Mouse (Mus musculus) MEL (cell line): ENCODE measurements around the gene Apoa2. TPM values are rescaled to one million over a fixed set of nuclear protein-coding genes. Genes with fewer than 3 reads are reported as not detected.
A peak's percentile ranks its signal among the peaks of the same experiment; 100 is the strongest.

ENCODE experiments used
- DNase-seq: peaks from one replicate; pipeline ENCODE4 v3.0.0; 2011; ENCODE audit warnings: low read depth, low spot score
- H3K27ac ChIP-seq: 2 replicates; pipeline ENCODE4 v1.5.1; 2012; ENCODE audit warnings: low read depth, mild to moderate bottlenecking, control low read depth, low read length, moderate library complexity; ENCODE audit not compliant: control insufficient read depth
- H3K27me3 ChIP-seq, 2 experiments: fragments of 150-350 bp in 1 of 2; sonication (generic) in 1 of 2; 2 replicates each; pipeline ENCODE4 v1.6.1; 2012; ENCODE audit warnings: low read length in 2 of 2, mild to moderate bottlenecking in 2 of 2, improper control_type of control experiment in 1 of 2, moderate library complexity in 1 of 2; ENCODE audit not compliant: insufficient read depth in 2 of 2, control insufficient read depth in 1 of 2
- H3K36me3 ChIP-seq, 2 experiments: 2 replicates each; pipeline ENCODE4 v1.6.1; 2012 to 2014; ENCODE audit warnings: low read length in 2 of 2, improper control_type of control experiment in 1 of 2, inconsistent platforms in 1 of 2, mild to moderate bottlenecking in 1 of 2; ENCODE audit not compliant: insufficient read depth in 2 of 2, control insufficient read depth in 1 of 2
- H3K4me1 ChIP-seq, 2 experiments: fragments of 150-350 bp in 1 of 2; sonication (generic) in 1 of 2; 2 replicates each; pipeline ENCODE4 v1.6.1; 2012; ENCODE audit warnings: low read length in 2 of 2, improper control_type of control experiment in 1 of 2, mild to moderate bottlenecking in 1 of 2; ENCODE audit not compliant: insufficient read depth in 2 of 2, control insufficient read depth in 1 of 2
- H3K4me3 ChIP-seq, 2 experiments: fragments of 150-350 bp in 1 of 2; sonication (generic) in 1 of 2; 2 replicates each; pipeline ENCODE4 v1.5.1; 2012; ENCODE audit warnings: low read depth in 2 of 2, low read length in 2 of 2, mild to moderate bottlenecking in 2 of 2, moderate library complexity in 2 of 2, control low read depth in 1 of 2, improper control_type of control experiment in 1 of 2; ENCODE audit not compliant: control insufficient read depth in 1 of 2, insufficient read depth in 1 of 2
- H3K79me2 ChIP-seq: 2 replicates; pipeline ENCODE4 v1.6.1; 2012; ENCODE audit warnings: mild to moderate bottlenecking, low read length, moderate library complexity; ENCODE audit not compliant: control insufficient read depth, poor library complexity, insufficient read depth
- H3K9ac ChIP-seq: 2 replicates; pipeline ENCODE4 v1.6.1; 2012; ENCODE audit warnings: low read depth, mild to moderate bottlenecking, control low read depth, low read length, moderate library complexity; ENCODE audit not compliant: control insufficient read depth, poor library complexity, severe bottlenecking
- H3K9me3 ChIP-seq: fragments of 150-350 bp; sonication (generic); replicated peaks from 2 replicates; pipeline ENCODE4 v1.6.1; 2012; ENCODE audit warnings: mild to moderate bottlenecking, low read length, improper control_type of control experiment, moderate library complexity; ENCODE audit not compliant: insufficient read depth
- BHLHE40 ChIP-seq: IDR thresholded peaks from 2 replicates; pipeline ENCODE4 v1.6.1; 2012; ENCODE audit warnings: low read depth, mild to moderate bottlenecking, inconsistent platforms, low read length, improper control_type of control experiment, borderline replicate concordance
- CTCF ChIP-seq, 3 experiments: IDR thresholded peaks in 2 of 3; conservative IDR thresholded peaks in 1 of 3; 2 replicates each; pipeline ENCODE4 v1.5.1; 2011 to 2012; ENCODE audit warnings: low read length in 3 of 3, low read depth in 2 of 3, mild to moderate bottlenecking in 2 of 3, improper control_type of control experiment in 1 of 3, inconsistent platforms in 1 of 3, mixed read lengths in 1 of 3, moderate library complexity in 1 of 3; ENCODE audit not compliant: control insufficient read depth in 1 of 3, insufficient read depth in 1 of 3, poor library complexity in 1 of 3, severe bottlenecking in 1 of 3
- E2F4 ChIP-seq: IDR thresholded peaks from 2 replicates; pipeline ENCODE4 v1.6.1; 2011; ENCODE audit warnings: low read depth, low read length, improper control_type of control experiment, borderline replicate concordance
- HCFC1 ChIP-seq: IDR thresholded peaks from 2 replicates; pipeline ENCODE4 v1.6.1; 2012; ENCODE audit warnings: low read depth, mild to moderate bottlenecking, inconsistent platforms, low read length, improper control_type of control experiment, moderate library complexity
- MYC ChIP-seq: IDR thresholded peaks from 2 replicates; pipeline ENCODE4 v1.6.1; 2011; ENCODE audit warnings: low read depth, mild to moderate bottlenecking, low read length, improper control_type of control experiment, moderate library complexity
- NRF1 ChIP-seq: IDR thresholded peaks from 2 replicates; pipeline ENCODE4 v1.6.1; 2014; ENCODE audit warnings: low read depth, mild to moderate bottlenecking, inconsistent platforms, low read length, improper control_type of control experiment, moderate library complexity; ENCODE audit not compliant: poor library complexity, insufficient read depth, severe bottlenecking
- RCOR1 ChIP-seq: IDR thresholded peaks from 2 replicates; pipeline ENCODE4 v1.6.1; 2012; ENCODE audit warnings: low read depth, mild to moderate bottlenecking, inconsistent platforms, low read length, improper control_type of control experiment
- USF1 ChIP-seq: IDR thresholded peaks from 2 replicates; pipeline ENCODE4 v1.6.1; 2014; ENCODE audit warnings: low read depth, mild to moderate bottlenecking, inconsistent platforms, low read length, improper control_type of control experiment, moderate library complexity
- USF2 ChIP-seq, 2 experiments: IDR thresholded peaks; 2 replicates each; pipeline ENCODE4 v1.6.1; 2011 to 2012; ENCODE audit warnings: improper control_type of control experiment in 2 of 2, low read length in 2 of 2, borderline replicate concordance in 1 of 2, inconsistent platforms in 1 of 2, low read depth in 1 of 2, mild to moderate bottlenecking in 1 of 2; ENCODE audit not compliant: insufficient read depth in 1 of 2
- ZMIZ1 ChIP-seq: IDR thresholded peaks from 2 replicates; pipeline ENCODE4 v1.6.1; 2012; ENCODE audit warnings: low read depth, mild to moderate bottlenecking, inconsistent platforms, low read length, improper control_type of control experiment, moderate library complexity
- polyA plus RNA-seq, 2 experiments: library from polyadenylated mRNA; stranded (reverse) in 1 of 2; unstranded in 1 of 2; fragments of >175 nt in 1 of 2; fragments of >200 nt in 1 of 2; gene quantifications; 2 replicates each; pipeline versions ENCODE4 v1.2.1 to v1.2.4; 2012; ENCODE audit warnings: low replicate concordance in 2 of 2, low read depth in 1 of 2; ENCODE audit not compliant: insufficient read length in 2 of 2, insufficient read depth in 1 of 2, missing spikeins in 1 of 2
- total RNA-seq: library from RNA; depleted of rRNA; stranded (reverse); fragments of 300-350 nt; gene quantifications from 2 replicates; pipeline ENCODE4 v1.2.3, GENCODE M21; 2012

Apoa2 gene
- total and polyA plus RNA-seq, 3 experiments, result 0.15 TPM; not detected in 2

DNA sequence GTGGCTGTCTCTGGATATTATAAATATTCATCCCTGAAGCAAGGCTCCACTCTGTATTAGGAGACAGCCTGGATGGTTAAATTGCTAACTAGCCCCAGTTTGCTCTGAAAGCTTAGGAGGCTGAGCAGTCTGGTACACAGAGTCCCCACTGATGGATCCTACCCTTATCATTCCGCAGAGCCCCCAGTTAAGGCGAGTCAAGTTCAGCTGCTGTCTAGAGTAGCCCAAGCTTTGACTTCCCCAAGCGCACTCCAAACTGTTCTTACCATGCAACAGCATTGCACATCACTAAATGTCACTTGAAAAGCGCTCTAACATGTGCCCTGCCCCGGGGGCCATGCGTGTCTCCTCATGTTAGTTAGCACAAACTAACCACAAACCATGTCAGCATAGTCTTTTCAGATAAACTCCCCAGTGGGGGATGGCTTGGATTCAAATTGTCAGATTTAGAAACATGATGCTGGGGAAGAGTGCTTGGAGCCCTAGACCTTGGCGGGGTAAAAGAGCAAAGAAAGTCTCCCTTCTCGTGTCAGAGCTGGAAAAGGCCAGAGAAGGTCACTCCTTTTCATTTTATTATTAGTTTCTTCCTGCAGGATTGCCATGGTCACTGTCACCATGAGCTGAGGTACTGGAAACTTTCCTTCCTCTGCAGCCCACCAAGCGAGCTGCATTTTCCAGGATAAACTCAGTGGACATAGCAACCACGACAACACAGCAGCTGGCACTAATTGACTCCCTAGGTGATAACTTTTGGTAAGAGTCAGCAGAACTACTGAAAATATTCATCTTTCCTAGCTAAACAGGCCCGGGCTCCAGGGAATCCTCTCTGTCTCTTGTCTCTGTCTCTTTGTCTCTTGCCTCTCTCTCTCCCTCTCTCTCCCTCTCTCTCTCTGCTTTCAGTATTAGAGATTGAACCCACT lies 30.7 kb upstream of the Apoa2 start:
- peaks cover 0 to 4% of the 10 kb centered on the region in 2 experiments; a peak in 2 of 4 replicates for H3K36me3 ChIP-seq
- TF ChIP-seq RCOR1 (peak; percentile 66), USF1 (no peak), ZMIZ1 (no peak), BHLHE40 (peak; percentile 70; the same call in 1 of the 2 replicates)
- TF ChIP-seq, all 39 proteins: peak for 2
- H3K9me3 ChIP-seq, result no peaks in the 10 kb centered on the region

DNA sequence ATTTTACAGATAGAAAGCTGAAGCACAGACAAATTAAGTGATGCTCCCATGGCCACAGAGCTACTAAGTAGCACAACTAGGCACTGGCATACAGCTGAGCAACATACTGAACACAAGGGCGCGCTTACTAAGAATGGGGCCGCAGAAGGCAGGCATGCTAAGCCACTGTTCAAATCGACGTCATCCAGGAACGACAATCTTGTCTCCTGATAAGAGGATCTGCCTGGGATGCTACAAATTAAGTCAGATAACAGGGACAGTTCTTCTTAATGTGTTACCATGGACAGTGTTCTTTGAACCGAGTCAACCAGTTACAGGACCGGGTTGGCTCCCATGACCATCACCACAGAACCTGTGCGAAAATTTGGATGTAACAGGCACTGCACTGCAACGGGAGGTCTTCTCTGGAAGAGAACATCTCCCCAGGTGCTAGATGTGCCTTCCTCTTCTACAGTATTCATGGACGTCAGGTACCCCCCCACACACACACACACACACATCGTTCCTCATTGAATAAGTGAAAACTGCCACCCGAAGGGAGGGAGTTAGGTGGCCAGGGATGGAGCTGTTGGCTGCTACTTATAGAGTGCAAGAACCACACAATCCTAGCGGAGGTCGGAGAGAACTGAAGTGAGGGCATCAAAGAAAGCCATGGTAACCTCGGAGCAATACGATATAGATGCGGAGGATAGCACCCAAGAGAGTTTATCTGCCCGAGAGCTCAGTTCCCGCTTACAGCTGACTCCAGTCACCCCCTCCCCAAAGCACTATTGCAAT lies 29.6 kb upstream of the Apoa2 start:
- Histone ChIP-seq H3K9ac (no peak overlapping the region), H3K36me3 (peaks cover 0 to 4% of the 10 kb centered on the region in 2 experiments; a peak in 2 of 4 replicates), H3K4me1 (peaks cover 0 to 5% of the 10 kb centered on the region in 2 experiments; a peak in 1 of 4 replicates), H3K79me2 (no peaks in the 10 kb centered on the region), H3K4me3 (no peak overlapping the region), H3K27ac (no peak overlapping the region), H3K27me3 (peaks cover 0 to 3% of the 10 kb centered on the region in 2 experiments; a peak in 2 of 4 replicates), H3K9me3 (no peaks in the 10 kb centered on the region)
- DNase-seq, result no peak
- no peak for TF ChIP-seq NRF1
- no peak for TF ChIP-seq MYC
- TF ChIP-seq ZMIZ1, result no peak
- no peak for TF ChIP-seq HCFC1
- TF ChIP-seq CTCF (IDR thresholded peaks at IDR 0.05 in 2 of 3, conservative IDR thresholded peaks at IDR 0.05 in 1 of 3; ENCODE audit: control insufficient read depth in 1 of 3, insufficient read depth in 1 of 3, low read depth in 2 of 3, low read length in 3 of 3, poor library complexity in 1 of 3, severe bottlenecking in 1 of 3), result no peak
- TF ChIP-seq USF2 (IDR thresholded peaks at IDR 0.05; ENCODE audit: borderline replicate concordance in 1 of 2, insufficient read depth in 1 of 2, low read depth in 1 of 2, low read length in 2 of 2), result no peak
- TF ChIP-seq E2F4, result no peak

More for the DNA sequence above, 30.7 kb upstream of the Apoa2 start:
- H3K79me2 ChIP-seq, result no peaks in the 10 kb centered on the region
- H3K4me3 ChIP-seq, result no peak overlapping the region
- H3K27ac ChIP-seq, result no peak overlapping the region
- no peak for DNase-seq
- peaks cover 0 to 3% of the 10 kb centered on the region in 2 experiments; a peak in 2 of 4 replicates for H3K27me3 ChIP-seq
- peaks cover 0 to 5% of the 10 kb centered on the region in 2 experiments; a peak in 1 of 4 replicates for H3K4me1 ChIP-seq
- no peak overlapping the region for H3K9ac ChIP-seq
